Mouse (Mus musculus) cerebellum, adult 8-10 months (tissue): ENCODE measurements around the gene Pde1c.

Source experiments
- DNase-seq: peaks from one replicate; pipeline ENCODE4 v3.0.0; 2022

The Pde1c gene

DNA sequence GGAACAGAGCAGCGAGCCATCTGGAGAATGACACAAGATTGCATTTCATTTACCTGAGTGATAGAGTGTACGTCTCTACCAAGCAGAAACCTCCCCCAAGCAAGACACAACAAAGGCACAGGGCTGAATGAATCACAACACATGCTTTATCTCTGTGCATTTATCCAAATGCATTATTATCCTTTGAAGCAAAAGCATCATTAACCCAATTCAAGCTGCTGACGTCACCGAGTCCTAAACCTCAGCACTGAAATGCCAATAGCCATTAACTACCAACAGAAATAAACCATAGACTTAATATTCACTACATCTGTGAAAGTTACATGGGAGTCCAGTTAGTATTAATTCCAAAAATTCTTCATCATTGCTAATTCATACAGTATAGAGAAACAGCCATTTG is 127.4 kb downstream of the Pde1c start:
- no peak for DNase-seq

GRCm38 (mm10) chr6:56425846-56426245 is 143.1 kb downstream of the Pde1c start:
- DNase-seq = peak; percentile 65

DNA sequence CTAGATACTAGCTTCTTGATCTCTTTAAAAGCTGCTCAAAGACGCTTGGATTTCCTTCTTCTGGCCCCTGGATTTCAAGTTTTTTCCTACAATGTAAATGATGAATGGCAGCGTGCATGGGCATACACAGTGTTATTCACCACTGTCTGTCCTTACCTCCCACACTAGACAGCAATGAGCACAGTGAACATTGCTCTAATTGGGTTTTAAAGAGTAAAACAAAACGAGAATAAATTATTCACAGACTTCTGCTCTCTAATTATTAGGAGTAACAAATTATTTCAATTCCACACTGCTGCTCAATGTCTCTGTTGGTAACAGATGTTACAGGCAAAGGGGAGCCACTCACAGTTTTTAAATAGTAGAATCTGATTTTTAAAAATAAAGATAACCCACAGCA is 146.0 kb downstream of the Pde1c start:
- no peak for DNase-seq

DNA sequence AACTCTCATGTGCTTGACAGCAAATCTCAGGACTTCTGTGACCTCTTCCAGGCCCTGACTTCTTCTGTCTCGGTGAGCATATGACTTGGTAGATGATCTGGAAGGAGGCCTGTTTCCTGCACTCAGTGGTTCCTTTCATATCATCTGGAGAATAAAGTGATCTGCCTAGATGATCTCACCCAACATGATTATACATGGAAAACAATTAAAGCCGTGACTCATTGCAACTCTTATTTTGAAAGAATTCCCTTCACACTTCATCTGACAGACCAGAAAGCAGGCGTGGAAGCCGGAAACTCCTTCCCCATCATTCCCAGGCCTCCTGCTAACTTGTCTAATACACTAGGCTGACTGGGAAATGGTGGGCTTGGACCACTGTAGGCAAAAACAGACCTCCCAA is 152.7 kb downstream of the Pde1c start:
- DNase-seq = no peak

DNA sequence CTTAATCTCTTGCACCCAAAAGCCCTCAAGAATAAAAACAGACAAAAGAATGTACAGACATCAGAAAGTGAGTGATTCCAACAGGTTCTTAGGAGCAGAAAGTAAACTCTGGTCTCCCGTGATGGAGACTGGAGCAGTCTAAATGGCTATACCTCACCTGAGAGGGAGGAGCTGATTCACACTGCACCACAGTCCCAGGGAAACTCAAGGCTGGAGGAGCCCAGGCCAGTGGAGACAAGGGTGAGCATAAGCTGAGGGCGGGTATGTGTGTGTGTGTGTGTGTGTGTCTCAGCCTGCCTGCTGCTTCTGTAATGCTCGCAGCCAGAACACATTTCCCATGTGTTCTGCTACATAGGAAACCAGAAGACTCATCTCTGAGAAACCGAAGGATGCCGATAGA is 179.7 kb downstream of the Pde1c start:
- DNase-seq = no peak

DNA sequence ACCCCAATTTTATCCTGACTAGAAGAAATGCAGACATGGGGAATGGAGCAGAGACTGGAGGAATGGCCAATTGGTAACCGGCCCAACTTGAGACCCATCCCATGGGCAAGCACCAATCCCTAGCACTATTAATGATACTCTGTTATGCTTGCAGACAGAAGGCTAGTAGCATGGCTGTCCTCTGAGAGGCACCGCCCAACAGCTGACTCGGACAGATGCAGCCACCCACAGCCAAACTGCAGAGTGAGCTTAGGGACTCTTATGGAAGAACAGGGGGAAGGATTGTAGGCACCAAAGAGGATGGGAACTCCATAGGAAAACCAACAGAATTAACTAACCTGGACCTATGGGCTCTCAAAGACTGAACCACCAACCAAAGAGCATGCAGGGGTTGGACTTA is 192.5 kb downstream of the Pde1c start:
- DNase-seq = no peak

GRCm38 (mm10) chr6:56374180-56374579 is 194.7 kb downstream of the Pde1c start:
- DNase-seq = no peak

GRCm38 (mm10) chr6:56373753-56374152 is 195.2 kb downstream of the Pde1c start:
- DNase-seq = peak; percentile 37

- DNase-seq = peak; percentile 49
These were observed 195.7 kb downstream of the Pde1c start for GRCm38 (mm10) chr6:56373046-56373751.

DNA sequence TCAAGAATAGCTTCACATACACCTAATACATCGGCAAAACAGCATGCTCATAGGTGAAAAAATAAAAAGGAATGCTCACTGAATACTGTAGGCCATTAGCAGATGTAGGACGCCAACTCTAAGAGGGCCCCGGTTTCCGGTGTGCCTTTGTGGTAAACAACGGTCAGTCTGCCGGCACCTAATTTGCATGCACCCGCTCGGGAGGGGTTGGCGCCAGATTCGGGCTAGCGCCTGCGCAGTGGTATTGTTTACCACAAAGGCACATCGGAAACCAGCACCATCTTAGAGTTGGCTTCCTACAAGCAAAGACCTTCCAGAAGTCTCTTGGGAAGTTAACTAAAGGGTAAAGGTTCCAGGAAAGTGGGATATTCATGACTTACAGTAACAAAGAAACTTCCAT is 199.4 kb downstream of the Pde1c start:
- DNase-seq = no peak

- DNase-seq = no peak
These were observed 200.8 kb downstream of the Pde1c start for GRCm38 (mm10) chr6:56368116-56368515.

DNA sequence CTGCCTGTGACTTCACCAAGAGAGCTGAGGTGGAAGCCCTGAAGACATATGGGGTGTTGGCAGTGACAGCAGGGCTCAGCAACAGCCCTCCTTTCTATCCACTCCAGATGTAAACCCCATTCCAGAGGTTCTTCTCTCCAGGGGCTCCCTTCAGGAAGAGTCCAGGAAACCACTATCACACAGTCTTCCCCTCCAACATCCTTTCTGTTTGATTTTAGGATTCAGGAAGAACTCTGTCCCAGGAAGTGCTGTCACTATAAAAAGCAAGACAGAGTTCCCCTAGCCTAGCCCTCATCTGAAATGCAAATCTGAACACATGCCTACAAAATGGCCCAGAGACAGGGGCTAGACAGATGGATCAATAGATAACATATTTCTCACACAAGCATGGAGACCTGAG is 201.6 kb downstream of the Pde1c start:
- DNase-seq = no peak

GRCm38 (mm10) chr6:56362650-56363049 is 206.3 kb downstream of the Pde1c start:
- no peak for DNase-seq

- peak; percentile 73 for DNase-seq
These were observed 206.8 kb downstream of the Pde1c start for GRCm38 (mm10) chr6:56362128-56362545.

DNA sequence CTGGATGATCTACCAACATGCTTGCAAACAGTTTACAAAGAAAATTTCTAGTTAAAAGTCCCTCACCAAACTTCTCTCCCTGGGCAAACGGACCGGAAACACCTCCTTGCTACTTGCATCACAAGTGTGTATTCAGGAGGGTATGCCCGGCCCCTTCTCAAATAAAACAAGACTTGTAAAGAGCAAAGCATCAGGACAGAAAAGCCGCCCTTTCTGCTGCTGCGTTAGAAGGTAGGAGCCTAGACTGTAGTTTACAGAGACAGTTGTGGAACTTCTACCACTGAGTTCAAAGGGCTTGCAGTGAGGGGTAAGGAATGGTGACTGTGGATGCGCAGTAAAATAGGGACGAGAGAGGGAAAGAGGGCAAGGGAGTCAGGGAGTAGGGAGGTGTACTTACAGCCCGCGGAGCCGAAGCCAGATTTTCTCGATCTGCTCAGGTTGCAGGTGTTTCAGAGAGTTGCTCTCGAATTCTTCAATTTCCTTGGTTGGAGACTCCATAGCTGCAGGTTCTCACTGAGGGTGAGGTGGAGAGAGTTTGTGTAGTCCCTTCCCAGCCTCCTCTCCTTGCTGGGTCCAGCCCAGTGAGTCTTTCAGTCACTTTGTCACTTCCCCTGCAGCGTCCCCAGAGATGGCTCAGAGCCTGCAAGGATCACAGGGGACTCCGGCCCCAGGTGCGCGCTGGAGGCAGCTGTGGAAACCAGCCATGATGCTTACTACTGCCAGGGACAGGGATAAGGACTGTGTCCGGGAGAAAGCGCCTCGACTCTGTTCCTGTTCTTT is 207.4 kb downstream of the Pde1c start:
- DNase-seq = peak; percentile 61

- peak; percentile 29 for DNase-seq
These were observed 208.8 kb downstream of the Pde1c start for GRCm38 (mm10) chr6:56360086-56360485.

GRCm38 (mm10) chr6:56359126-56359525 is 209.8 kb downstream of the Pde1c start:
- peak; percentile 49 for DNase-seq

- no peak for DNase-seq
These were observed 221.7 kb downstream of the Pde1c start for GRCm38 (mm10) chr6:56347207-56347606.

- DNase-seq = no peak
These were observed 223.8 kb downstream of the Pde1c start for GRCm38 (mm10) chr6:56345082-56345481.

GRCm38 (mm10) chr6:56342005-56342404 is 226.9 kb downstream of the Pde1c start:
- DNase-seq = no peak

DNA sequence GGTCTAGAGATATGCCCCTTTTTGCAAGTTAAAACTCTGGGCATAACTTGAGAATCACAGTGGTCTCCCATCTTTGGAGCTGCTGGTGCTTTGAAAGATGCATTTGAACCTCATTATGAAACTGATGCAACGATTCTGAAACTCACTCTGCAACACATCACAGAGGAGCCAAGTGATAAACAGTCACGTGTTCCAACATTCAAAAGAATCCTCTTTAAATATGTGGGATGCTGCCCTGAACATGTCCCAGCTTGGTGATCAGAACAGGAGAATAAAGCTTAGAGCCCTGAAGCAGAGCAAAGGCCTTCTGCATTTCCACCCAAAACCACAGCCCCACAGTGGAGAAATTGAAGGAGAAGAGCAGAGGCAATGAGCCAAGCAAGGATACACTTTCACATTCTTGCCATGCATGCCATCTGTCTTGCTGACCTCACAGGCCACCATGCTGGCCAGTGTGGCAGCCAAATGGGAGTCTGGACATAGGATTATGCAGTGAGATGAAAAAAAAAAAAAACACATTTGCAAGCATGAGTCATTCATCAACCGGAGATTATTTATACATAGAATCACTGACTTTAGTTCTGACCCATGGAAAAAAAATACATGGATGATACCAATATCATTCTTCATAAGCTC is 233.0 kb downstream of the Pde1c start:
- peak; percentile 86 for DNase-seq

GRCm38 (mm10) chr6:56332149-56332548 is 236.8 kb downstream of the Pde1c start:
- DNase-seq = no peak

DNA sequence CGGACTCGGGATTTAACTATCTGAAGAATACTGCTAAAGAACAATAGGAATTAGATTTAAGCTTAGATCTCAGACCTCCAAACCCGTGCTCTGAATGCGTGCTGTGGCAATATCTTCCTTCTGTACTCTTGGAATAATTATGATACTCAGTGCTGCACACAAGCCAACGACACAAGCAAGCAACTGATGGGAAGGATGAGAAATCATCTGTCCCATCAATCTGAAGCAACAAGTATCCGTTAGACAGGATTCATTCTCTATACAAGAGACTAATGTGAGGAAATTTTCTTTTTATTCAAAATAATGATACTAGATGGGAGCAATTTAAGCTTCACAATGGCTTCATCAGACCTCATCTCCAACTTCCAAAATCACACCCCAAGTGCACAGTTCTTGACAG is 237.5 kb downstream of the Pde1c start:
- no peak for DNase-seq

GRCm38 (mm10) chr6:56328103-56328502 is 240.8 kb downstream of the Pde1c start:
- no peak for DNase-seq
